ENCODE assay signal across 22 mouse cellular contexts in the genomic region with DNA sequence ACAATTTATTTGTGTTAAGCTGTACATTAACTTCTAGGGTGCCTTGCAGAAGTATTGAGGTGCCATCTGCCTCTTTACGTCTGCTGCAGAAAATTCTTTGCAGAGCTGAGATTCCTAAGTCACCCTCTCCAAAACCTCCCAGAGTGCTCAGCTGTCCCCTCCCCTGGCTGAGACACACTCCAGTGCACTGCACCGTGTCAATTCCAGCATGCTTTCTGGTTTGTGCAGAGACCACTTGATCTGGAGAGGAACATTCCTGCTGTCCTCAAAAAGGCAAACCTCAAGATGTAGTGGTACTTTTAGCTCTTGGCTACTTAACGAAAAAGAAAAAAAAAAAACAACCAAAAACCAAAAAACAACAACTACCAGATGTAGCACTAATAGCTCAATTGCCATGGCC.
DNase-seq lines count a peak whose midpoint lies in the region; ATAC-seq and TF ChIP-seq lines count a peak whose summit lies in the region.
"Had no signal": no experiment of that assay in that cellular context is flagged by ENCODE, and none has a peak within 500 bp of the region (broad histone marks: within the 10 kb centered on the region; RNA-seq: fewer than 3 reads in every experiment).

No protein-coding gene starts in this region.

- no peak for ATAC-seq in heart, embryonic 13.5 days (ENCODE audit: extremely low read depth, insufficient number of reproducible peaks, low FRiP score, low TSS enrichment)
- no peak for ATAC-seq in heart, embryonic 11.5 days (replicated peaks; ENCODE audit: insufficient number of reproducible peaks, low FRiP score, low TSS enrichment)
- ATAC-seq in activated CD4-positive, CD25-positive, alpha-beta regulatory T cell, adult 4 months: no peak
- ATAC-seq in erythroid progenitor cell, adult 5-6 weeks (replicated peaks; ENCODE audit: low FRiP score, poor library complexity, severe bottlenecking): no peak
- ATAC-seq: forebrain, embryonic 14.5 days; hindbrain, embryonic 16.5 days; inflammation-experienced regulatory T-cells, adult 6 months had no signal

- no peak overlapping the region for H3K4me3 ChIP-seq in heart, embryonic 13.5 days
- no peak overlapping the region for H3K4me3 ChIP-seq in heart, embryonic 11.5 days (ENCODE audit: low read depth, low read length)
- no peak overlapping the region for H3K4me3 ChIP-seq in myocyte
- H3K4me3 ChIP-seq: embryonic facial prominence, embryonic 13.5 days; forebrain, embryonic 10.5 days; heart, embryonic 12.5 days; hindbrain, embryonic 12.5 days had no signal

- peak; percentile 61 to 69 for DNase-seq in lung, adult 18-20 months
- DNase-seq in lung, postnatal 14 days: no peak
- DNase-seq in lung, postnatal 10 days: peak; percentile 42
- DNase-seq: adrenal gland, adult 8-10 months; cerebellum, adult 11-12 months; cerebellum, adult 9-10 months; cerebellum, postnatal 25 days; heart, adult 18-20 months; heart, postnatal 10 days; heart, postnatal 4 days had no signal

- H3K27me3 ChIP-seq in heart, embryonic 13.5 days (replicated peaks): no peaks in the 10 kb centered on the region
- H3K27me3 ChIP-seq in heart, embryonic 11.5 days (ENCODE audit: control insufficient read depth, insufficient read depth, low read length): no peaks in the 10 kb centered on the region
- no peaks in the 10 kb centered on the region for H3K27me3 ChIP-seq in myocyte (ENCODE audit: control insufficient read depth, insufficient read depth, insufficient read length)
- H3K27me3 ChIP-seq: embryonic facial prominence, embryonic 13.5 days; heart, embryonic 12.5 days; hindbrain, embryonic 12.5 days had no signal

- no peak overlapping the region for H3ac ChIP-seq in myocyte (ENCODE audit: control insufficient read depth, insufficient read length)

- no peak for TF ChIP-seq POLR2A in myocyte (IDR thresholded peaks at IDR 0.05; ENCODE audit: insufficient read length, low read depth)

- 0 out of 2 replicates have a peak overlapping the region, but pooled peaks have one; percentile 36 for H3K27ac ChIP-seq in heart, embryonic 13.5 days (replicated peaks)
- no peak overlapping the region for H3K27ac ChIP-seq in heart, embryonic 11.5 days (ENCODE audit: low read depth, low read length)
- H3K27ac ChIP-seq: embryonic facial prominence, embryonic 13.5 days; forebrain, embryonic 10.5 days; hindbrain, embryonic 12.5 days had no signal

- H3K79me2 ChIP-seq in myocyte (ENCODE audit: control insufficient read depth, insufficient read depth): no peaks in the 10 kb centered on the region

- H3K4me2 ChIP-seq in heart, embryonic 13.5 days: no peak overlapping the region
- H3K4me2 ChIP-seq in heart, embryonic 11.5 days: no peak overlapping the region
- peak overlapping the region; percentile 36 for H3K4me2 ChIP-seq in myocyte (ENCODE audit: low read depth)
- H3K4me2 ChIP-seq: embryonic facial prominence, embryonic 13.5 days; heart, embryonic 12.5 days; hindbrain, embryonic 12.5 days had no signal

- H3K36me3 ChIP-seq in heart, embryonic 13.5 days: no peaks in the 10 kb centered on the region
- no peaks in the 10 kb centered on the region for H3K36me3 ChIP-seq in heart, embryonic 11.5 days (ENCODE audit: control insufficient read depth, insufficient read depth, low read length)
- H3K36me3 ChIP-seq in myocyte (ENCODE audit: control insufficient read depth, insufficient read depth): no peaks in the 10 kb centered on the region
- H3K36me3 ChIP-seq: embryonic facial prominence, embryonic 13.5 days; forebrain, embryonic 10.5 days; heart, embryonic 12.5 days; hindbrain, embryonic 12.5 days had no signal

- H3K9me3 ChIP-seq in heart, embryonic 13.5 days: no peaks in the 10 kb centered on the region
- no peaks in the 10 kb centered on the region for H3K9me3 ChIP-seq in heart, embryonic 11.5 days (replicated peaks; ENCODE audit: control insufficient read depth, low read length)
- H3K9me3 ChIP-seq: embryonic facial prominence, embryonic 13.5 days; forebrain, embryonic 10.5 days; heart, embryonic 12.5 days; hindbrain, embryonic 12.5 days had no signal

- H3K9ac ChIP-seq in heart, embryonic 13.5 days: no peak overlapping the region
- H3K9ac ChIP-seq in heart, embryonic 11.5 days (ENCODE audit: low read depth, low read length): no peak overlapping the region
- H3K9ac ChIP-seq: embryonic facial prominence, embryonic 13.5 days; heart, embryonic 12.5 days; hindbrain, embryonic 12.5 days had no signal

- 35% methylated on average over 3 of the region's 3 CpGs for WGBS in heart, embryonic 13.5 days
- WGBS in heart, embryonic 11.5 days (ENCODE audit: insufficient replicate concordance): 30% methylated on average over 3 of the region's 3 CpGs

- peaks cover 22% of the 10 kb centered on the region for H3K4me1 ChIP-seq in heart, embryonic 13.5 days
- peaks cover 6% of the 10 kb centered on the region; the same call in 1 of the 2 replicates for H3K4me1 ChIP-seq in heart, embryonic 11.5 days (ENCODE audit: control insufficient read depth, insufficient read depth, low read length)
- H3K4me1 ChIP-seq: hindbrain, embryonic 12.5 days had no signal

TF ChIP-seq in myocyte, 11 proteins besides CTCF, POLR2A, EP300 and RAD21:
- TF ChIP-seq SRF (IDR thresholded peaks at IDR 0.05; ENCODE audit: control insufficient read depth, insufficient read length, low read depth): no peak
- peak; percentile 1 for TF ChIP-seq TCF12 (IDR thresholded peaks at IDR 0.05; ENCODE audit: insufficient read depth, poor library complexity, severe bottlenecking)
- peak in 2 of 3 experiments; percentile 44 to 60 for TF ChIP-seq MYOD1 (IDR thresholded peaks at IDR 0.05; ENCODE audit: control insufficient read depth in 1 of 3, insufficient read length in 2 of 3, low read depth in 2 of 3)
- TF ChIP-seq USF1 (IDR thresholded peaks at IDR 0.05; ENCODE audit: low read depth): no peak
- TF ChIP-seq MYOG (IDR thresholded peaks at IDR 0.05; ENCODE audit: control insufficient read depth in 1 of 3, insufficient read depth in 1 of 3, insufficient read length in 2 of 3, low read depth in 2 of 3): peak in 2 of 3 experiments; percentile 39 to 85
